Mouse (Mus musculus): Measurements from ENCODE around the gene Prr5l.
A peak's percentile ranks its signal among the peaks of the same experiment; 100 is the strongest.

Gene Prr5l

DNA sequence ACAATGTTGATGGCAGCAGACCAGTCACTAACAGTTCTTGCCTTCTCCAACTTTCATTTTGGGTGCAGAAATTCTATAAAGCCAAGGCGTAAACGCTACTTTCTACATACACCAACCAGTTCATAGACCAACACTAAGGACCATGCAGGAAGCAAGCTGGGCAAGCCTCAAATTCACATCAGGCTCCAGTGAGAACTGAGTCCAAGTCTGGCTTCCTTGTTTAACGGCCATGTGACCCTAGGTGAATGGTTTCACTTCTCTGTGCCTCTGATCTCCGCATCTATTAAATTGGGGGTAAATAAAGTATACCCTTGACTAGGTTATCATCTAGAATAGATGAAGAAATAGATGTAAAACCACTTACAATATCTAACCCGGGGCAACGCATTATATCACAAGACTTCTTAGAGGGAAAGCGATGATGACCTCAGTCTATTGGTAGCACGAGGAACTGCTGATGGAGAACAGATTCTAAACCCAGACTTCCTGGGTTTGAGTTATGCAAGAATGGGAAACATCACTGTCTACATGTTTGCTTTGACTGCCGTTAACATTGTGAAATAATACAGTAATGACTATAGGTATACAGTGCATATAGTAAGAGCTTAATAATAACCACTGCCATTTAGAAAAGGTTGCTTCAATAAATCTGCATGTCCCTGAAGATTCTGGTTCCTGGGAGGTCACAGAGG lies 1.2 kb downstream of the Prr5l start:
- no peak for DNase-seq (ENCODE audit: low spot score in 2 of 2)

DNA sequence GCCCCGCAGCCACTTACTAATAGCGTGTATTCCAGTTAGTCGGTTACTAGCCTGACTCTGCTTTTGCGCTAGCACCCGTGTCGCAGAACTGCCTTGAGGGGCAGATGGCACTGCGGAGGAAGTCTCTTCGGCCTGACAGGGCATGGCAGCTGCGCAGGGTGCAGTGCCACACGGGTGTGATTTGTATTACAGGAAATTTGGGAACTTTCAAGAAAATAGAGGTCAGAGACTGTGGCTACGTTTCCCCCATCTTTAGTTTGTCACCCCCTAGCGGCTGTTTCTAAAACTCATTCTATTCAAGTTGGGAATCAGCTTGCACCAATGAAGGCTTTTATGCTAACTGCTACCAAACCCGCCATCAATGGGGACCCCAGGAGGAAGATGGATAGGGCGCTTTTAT lies 11.6 kb downstream of the Prr5l start:
- DNase-seq (ENCODE audit: low spot score in 2 of 2) = peak; percentile 17 to 47

DNA sequence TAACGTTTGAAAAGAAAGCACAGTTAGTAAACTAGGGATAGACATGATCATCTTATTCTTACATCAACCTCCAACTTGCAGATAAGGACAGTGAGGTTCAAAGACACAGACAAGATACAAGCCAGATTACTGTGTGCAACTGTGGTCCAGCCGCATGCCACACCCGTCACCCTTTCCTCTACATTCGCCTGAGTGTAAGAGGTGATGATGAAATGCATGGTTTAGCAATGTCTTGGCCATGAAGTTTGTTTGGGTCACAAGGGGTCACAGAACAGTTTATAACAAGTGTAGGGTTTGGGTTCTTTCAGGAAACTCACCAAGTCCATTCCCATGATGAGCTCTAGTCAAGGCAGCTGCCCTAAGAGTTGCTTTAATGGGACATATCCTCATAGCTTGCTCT lies 14.1 kb downstream of the Prr5l start:
- no peak for DNase-seq (ENCODE audit: low spot score in 2 of 2)

DNA sequence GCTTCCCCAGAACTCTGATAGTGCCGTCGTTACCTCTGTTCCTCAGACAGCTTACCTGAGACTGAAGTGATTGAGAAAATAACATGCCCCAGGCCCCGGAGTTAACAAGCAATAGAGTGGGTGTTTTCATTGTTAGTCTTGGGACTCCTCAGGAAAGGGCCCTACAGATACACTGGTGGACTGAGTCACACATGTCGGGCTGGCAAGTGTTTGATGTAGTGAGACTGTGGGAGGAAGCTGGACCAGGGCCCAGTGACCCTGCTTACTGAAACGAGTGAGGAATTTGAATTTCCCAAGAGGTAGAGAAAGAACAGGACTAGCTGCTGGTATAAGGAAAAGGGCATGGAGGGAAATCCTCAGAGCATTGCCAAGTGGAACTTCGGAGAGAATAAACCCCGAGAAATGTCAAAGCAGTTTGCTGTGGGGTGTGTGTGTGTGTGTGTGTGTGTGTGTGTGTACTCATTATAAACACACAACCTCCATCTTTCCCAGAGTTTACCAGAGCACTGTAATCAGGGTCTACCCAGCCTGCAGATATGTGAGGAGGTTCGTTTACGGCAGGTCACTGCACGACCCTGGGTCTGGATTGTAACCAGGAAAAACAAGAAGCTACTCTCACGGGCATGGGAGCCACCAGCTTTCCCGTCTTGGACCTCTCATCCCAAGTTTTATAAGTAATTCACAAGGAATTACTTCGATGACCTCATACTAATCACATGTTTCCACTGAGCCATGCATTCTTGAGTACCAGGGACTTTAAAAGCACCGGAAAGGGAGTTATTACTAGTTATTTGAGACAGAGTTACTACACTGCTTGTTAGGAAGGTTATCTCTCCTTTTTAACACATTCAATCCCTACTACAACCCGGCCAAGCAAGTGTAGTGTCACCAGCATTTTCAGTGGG lies 20.4 kb downstream of the Prr5l start:
- DNase-seq (ENCODE audit: low spot score in 2 of 2) = no peak

DNA sequence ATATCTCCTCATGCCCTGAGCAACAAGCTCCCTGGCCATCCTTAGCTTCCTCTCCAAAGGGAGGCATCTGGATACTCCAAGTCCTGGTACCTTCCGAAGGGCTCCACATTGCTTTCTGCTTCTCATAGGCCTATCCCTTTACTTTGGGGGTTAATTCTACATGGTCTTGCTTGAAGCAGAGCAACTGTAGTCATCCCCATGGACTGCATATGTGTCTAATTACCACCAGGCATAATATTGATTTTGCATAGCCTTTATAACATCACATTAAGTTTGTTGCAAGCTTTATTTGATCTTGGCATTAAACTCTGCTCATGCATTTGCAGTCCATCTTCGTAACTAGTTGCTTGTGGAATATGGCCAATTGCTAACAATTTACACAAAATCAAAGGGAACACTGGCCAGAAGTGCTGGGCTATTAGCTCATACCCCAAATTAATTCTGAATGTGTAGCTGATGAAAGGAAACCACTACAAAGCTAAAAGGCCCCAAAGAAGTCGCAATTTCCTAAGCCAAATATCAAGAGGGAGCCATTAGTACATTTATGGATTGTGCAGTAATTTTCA lies 21.8 kb downstream of the Prr5l start:
- no peak for DNase-seq (ENCODE audit: low spot score in 2 of 2)

DNA sequence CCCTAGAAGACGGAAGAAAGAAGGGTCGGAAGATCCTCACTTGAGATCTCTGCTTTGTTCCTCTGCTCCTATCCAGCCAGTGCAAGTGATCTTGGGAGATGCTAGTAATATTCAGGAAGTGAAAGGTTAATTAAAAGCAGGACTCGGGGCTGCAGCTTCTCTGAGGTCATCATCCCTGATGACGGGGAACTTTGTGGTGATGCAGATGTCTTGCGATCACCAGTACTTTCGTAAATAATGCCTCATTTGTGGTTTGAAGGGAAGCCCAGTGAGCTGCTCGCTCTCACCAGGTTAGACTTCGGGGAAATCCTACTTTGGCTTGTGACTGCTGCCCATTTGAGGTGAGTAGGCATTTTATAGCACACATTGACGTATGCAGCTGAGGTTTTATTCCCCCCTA lies 26.7 kb downstream of the Prr5l start:
- DNase-seq (ENCODE audit: low spot score in 2 of 2) = no peak

DNA sequence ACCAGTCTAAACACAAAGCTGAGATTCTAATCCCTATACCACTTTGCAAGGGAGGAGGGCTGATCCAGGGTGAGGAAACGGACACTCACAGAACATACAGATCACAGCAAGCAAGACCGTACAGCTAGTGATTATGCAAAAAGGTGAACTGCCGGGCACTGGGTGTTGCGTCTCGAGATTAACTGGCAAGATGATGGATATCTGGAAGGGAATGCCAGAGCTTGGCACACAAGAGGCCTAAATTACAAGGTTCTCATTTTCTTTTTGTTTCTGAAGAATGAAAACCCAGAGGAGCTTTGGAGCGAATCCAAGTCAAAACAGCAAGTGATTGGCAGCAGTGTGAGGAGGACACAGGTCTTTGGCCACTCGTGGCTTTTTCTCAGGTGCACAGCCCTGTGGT lies 28.0 kb downstream of the Prr5l start:
- no peak for DNase-seq (ENCODE audit: low spot score in 2 of 2)

DNA sequence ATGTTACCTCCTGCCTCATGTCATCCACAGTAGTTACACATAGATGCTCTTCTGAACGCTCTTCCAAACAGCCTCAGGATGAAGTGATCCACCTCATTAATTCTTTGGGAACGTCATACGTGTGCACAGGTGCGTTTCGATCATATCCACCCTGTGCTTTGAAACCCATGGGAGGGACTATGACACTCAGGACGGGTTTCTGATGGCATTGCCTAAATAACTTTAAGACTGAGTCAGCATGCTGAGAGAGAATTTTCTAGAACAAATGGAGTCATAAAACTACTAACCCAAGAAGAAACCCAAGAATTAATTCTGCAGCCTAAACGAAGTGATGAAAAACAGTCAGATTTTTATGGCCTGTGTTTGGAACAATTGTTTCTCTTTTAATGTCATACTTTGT lies 40.1 kb downstream of the Prr5l start:
- DNase-seq (ENCODE audit: low spot score in 2 of 2) = no peak

DNA sequence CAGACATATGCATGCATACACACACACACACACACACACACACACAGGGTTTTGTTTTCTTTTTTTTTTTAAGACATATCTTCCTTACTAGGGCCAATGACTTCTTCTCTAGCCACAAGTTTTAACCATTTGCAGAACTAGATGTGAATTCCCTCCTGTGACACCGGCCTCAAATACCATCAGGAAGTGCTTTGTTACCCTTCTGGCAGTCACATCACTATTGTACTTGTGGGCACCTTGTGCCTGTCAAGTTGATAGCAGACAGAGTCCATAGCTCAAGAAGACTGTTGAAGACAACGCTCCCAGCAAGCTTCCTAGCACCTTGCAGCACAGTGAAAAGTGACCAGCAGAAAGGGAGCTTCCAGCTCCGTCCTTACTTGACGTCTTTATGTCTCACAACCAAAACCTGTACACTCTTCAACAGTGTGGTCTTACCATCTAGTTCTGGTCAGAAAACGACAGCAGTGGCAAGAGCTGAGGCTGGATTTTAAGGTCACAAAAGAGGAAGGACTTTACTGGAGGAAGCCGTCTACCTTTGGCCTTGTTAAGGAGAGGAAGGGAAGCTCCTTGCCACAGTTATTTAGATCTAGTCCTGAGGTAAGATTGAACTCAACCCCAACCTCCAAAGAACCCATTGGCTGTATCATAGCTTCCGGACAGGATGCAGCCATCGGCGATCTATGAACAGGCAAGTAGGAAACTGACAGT lies 47.9 kb downstream of the Prr5l start:
- no peak for DNase-seq (ENCODE audit: low spot score in 2 of 2)

DNA sequence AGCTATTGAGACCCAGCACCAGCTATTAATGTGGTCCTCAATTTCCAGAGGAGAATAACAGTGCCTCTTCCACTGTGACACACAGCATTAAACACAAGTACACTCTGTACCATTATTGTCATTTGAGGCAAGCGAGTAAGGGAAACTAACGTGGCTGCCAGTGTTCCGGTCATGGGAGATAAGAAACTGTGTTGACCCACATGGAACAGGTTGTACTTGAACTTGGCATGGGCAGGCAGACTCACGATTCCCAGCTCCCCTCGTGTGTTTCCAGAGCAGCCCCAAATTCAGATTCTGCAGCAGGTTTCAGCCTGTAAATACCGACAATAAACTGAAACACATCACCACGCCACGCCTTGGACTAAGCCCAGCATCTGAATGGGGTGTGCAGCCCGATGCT lies 50.5 kb downstream of the Prr5l start:
- no peak for DNase-seq (ENCODE audit: low spot score in 2 of 2)

DNA sequence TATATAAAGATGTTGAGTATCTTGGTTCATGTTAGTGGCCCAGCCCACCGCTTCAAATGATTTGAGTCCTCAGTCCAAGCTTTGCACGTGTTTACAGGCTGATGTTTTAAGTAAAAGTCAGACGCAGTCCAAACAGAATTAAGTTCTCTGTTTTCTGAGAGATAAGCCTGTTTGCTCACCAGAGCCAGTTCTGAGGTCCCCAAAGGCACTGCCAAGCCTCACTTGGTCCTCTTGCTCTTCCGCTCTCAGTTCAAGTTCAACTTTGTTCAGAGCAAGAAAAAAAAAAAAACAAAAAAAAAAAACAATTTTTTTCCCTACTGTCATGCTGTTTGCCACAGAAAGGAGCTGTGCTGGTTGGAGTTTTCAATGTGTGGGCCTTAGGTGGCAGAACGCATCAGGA lies 51.0 kb downstream of the Prr5l start:
- DNase-seq (ENCODE audit: low spot score in 2 of 2) = no peak

DNA sequence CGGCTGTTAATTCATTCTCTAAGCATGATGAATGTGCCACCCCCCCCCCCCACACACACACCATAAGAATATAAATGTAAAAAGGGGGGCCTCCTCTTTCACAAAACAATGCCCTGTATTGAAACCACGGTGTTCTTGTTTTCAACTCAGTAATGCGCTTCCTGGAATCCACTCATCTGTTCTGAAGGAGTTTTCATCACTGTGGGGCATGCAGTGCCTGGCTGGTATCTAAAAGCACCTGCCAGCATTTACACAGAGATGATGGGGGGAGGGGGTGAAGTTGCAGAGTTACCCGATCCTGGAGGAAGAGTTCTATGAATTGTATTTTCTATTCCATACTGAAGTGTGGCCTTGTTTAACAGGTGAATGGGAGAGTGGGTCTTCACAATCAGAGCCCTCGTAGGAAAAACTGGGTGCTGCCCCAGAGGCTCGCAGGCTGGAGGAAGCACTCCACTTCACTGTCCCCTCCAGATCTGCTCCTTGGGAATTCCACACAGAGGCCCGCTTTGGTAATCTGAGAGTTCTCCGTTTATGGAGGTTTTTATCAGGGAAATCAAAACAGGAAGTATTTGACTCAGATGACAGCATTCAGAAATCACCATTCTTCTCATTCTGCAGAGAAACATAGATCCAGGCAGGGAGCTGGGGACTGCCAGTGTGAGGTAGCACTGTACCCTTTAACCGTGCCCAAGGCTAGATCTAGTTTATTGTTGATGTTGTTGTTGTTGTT lies 52.5 kb downstream of the Prr5l start:
- DNase-seq (ENCODE audit: low spot score in 2 of 2) = no peak

DNA sequence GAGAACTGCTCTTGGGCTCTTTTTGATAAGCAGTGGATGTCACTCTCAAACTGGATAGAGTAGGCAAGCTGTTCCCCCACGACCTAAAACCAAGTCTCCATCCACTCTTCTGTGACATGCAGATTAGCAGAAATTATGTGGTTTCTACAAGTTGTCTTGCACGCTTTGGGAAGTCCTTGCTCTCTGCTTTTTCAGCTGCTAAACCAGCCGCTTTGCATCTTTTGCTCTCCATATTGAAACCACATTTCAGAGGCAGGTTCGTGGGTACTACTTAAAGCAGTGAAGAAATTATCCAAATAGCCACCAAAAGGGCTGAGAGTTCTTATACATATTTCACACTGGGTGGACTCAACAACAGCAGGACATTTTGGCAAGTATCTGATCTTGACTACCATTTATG lies 53.8 kb downstream of the Prr5l start:
- no peak for DNase-seq (ENCODE audit: low spot score in 2 of 2)

DNA sequence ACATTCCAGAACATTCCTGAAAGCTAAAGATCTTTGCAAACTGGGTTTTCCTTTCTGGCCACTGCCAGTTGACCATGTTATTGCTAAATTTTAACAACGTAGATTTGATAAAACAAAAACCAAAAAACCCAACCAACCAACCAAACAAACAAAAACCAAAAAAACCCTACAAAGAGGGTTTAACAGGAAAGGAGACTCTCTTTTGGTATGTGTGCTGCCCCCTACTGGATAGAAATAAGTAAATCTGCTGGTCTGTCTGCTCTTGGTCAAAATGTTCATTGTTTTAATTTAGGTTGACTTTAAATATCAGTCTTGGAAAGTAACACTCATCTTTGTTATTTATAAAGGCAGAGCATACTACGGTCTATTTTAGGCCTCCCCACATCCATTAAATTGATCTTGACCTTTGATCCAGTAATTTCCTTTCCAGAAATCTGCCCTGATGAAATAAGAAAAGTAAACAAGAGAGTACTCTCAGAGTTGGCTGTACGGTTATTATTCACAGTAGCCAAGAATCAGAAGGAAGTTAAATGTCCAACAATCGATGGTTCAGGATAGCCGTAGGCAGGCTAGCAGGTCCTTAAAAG lies 54.7 kb downstream of the Prr5l start:
- DNase-seq (ENCODE audit: low spot score in 2 of 2) = no peak

DNA sequence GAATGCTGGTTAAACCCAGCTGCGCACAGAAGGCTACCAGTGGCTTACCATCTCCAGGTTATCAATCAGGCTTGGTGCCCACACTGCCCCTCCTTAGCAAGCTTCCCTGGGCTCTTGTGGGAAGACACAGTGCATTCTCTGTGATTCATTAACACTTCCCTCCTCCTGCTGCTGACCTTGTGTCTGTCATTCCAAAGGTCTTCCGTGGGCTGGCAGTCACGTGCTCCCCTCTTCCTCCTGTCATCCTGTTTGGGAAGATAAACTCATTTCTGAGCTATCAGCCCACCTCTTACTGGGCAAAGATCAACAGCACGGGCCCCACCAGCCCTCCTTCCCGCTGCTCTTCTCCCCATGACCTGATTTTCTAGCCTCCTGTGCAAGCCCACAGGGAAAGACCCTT lies 55.2 kb downstream of the Prr5l start:
- no peak for DNase-seq (ENCODE audit: low spot score in 2 of 2)

DNA sequence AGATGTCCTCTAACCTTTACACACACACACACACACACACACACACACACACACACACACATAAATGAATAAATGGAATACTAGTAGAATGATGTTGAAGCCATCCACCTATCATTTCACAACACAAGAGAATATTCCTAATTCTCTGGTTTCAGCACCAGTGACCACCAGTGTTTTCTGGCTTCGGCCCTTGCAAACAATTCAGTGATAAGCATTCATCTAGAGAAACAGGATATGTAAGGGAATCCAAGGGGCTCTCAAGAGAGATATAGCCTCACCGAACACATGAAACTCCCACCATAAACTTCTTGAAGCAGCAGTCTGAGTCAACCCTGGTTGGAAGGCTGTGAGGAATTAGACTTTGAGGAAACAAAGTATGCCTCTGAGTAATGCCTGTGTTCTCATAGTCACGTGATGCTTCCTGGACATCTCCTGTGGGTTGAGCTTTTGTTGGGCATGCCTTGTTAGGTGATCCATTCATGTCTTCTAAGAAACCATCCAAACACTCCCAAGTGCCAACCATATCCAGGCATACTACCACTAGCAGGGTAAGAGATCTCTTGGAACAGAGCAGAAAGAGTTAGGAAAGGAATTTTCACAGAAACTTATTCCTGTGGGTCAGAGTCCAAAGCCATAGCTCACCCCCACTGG lies 55.8 kb downstream of the Prr5l start:
- no peak for DNase-seq (ENCODE audit: low spot score in 2 of 2)

DNA sequence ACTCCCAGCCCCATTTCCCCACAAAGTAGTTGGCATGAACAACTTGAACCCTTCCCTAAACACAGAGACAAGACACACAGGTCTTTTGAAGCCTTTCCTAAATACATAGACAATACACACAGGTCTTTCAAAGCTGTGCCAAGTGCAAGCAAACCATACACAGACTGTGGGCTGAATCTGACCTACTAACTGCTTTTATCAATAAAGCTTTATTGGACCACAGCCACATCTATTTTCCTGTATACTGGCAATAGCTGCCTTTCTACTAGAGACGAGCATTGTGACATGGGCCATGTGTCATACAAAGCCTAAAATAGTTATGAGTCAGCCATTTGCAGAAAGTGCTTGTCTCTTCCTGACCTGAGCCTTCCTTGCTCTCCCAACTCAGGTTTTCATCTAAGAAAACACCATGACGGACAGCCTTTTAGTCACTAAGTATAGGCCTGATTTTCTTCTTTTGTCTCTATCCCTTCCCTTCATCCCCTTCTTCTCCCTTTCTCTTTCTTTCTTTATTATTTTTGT lies 56.6 kb downstream of the Prr5l start:
- no peak for DNase-seq (ENCODE audit: low spot score in 2 of 2)

DNA sequence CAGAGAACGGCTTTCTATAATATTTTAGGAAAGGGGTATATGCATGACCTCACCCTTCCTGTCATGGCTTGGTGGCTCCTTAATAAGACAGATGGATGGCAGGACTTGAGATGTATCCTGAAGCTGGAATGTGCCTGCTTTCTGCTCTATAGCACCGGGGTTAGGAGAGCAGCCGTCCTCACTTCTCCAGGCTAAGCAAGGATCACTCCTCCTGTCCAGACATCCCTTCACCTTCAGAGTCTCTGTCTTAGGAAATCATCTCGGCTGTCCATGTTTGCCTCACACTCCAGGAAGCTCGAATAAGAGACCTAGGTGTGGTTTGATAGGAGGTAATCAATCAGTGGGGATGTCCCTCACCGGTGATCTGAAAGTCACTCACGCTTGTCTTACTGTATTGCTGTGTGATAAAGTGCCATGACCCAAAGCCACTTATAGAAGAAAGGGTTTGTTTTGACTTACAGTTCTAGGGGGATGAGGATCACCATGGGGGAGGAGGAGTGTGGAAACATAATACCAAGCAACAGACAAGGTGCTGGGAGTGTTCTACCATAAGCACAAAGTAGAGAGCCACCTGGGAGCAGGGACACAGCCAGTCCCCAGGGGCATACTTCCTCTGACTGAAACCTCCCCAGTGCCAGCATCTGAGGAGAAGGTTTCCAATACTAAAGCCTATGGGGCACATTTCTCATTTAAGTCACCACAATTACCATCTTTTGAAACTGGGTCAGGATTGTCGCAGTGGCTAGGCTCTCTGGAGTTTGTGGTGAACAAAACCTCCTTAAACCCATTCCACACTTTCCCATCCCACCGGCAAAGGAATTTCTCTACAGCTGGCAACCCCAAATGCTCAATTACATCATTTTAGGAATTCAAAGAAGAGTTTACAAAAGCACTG lies 57.4 kb downstream of the Prr5l start:
- DNase-seq (ENCODE audit: low spot score in 2 of 2) = no peak

DNA sequence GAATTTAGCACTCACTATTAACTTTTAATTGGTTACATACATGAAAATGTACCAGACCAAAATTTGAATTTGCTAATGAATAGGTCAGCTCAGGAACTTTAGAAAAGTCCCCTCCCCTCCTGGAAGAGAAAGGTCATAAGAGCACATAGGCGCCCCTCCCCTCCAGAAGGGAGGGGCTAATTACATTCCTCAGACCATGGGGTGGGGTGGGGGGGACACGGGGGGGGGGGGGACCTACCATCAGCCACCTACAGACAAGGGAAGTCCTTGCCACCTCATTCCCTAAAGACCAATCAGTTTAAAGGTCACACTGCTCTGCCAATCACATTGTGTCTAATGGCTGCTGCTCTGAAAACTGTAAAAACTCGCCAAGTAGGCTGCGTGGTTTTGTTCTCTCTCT lies 59.0 kb downstream of the Prr5l start:
- DNase-seq (ENCODE audit: low spot score in 2 of 2) = no peak

DNA sequence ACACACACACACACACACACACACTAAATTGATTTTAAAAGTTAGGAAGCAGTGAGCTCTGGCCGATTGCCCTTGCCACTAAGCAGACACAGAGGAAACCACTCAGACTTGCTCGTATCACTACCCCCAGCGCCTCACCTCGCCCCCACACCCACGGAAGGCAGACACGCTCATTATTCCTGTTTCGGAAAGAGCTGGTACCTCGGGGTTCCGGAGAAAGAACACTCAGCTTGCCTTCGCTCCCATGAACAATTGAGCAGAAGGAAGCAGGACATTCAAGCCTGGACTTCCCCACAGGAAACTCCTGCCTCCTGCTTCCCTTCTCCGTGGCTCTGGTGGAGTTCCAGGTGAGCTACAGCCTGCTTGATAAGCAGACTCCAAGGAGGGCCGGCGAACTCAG lies 60.0 kb downstream of the Prr5l start:
- DNase-seq (ENCODE audit: low spot score in 2 of 2) = no peak
